Mouse (Mus musculus): Measurements from ENCODE around the gene Pde6b.
A peak's percentile ranks its signal among the peaks of the same experiment; 100 is the strongest.

GRCm38 (mm10) chr5:108427186-108427585, 39.0 kb downstream of the Pde6b start:
- peak; percentile 51; the same call in 1 of the 2 replicates for TF ChIP-seq CTCF (IDR thresholded peaks at IDR 0.05; ENCODE audit: low read depth, low read length)
- TF ChIP-seq POLR2A (IDR thresholded peaks at IDR 0.05; ENCODE audit: borderline replicate concordance, low read depth, low read length): no peak

Data from bone marrow macrophage, adult 2 months (primary cell).